8 mouse cellular contexts compared by ENCODE assay signal in genomic region chr1:139421875-139422791, GRCm38 (mm10). TPM values are rescaled to one million over a fixed set of nuclear protein-coding genes. Genes with fewer than 3 reads are reported as not detected.
A peak's percentile ranks its signal among the peaks of the same experiment; 100 is the strongest.
DNase-seq lines count a peak whose midpoint lies in the region; ATAC-seq and TF ChIP-seq lines count a peak whose summit lies in the region.

Gene Zbtb41, plus strand, starts transcription at chr1:139422288.

- peak within 1 kb of the TSS; percentile 56 for H3K4me2 ChIP-seq in forebrain, embryonic 15.5 days (replicated peaks)

- WGBS in forebrain, embryonic 15.5 days, result under 1% methylated on average over 78 of the region's 88 CpGs
- WGBS in lung, adult 2 months, result under 1% methylated on average over 77 of the region's 88 CpGs

- TF ChIP-seq POLR2A in lung, adult 2 months (IDR thresholded peaks at IDR 0.05; ENCODE audit: borderline replicate concordance, extremely low read depth, low read depth, low read length), result peak; percentile 56; the same call in 1 of the 2 replicates

- H3K27me3 ChIP-seq in forebrain, embryonic 15.5 days, result no peaks in the 10 kb centered on the region

- H3K9me3 ChIP-seq in forebrain, embryonic 15.5 days, result no peaks in the 10 kb centered on the region

- H3K9ac ChIP-seq in forebrain, embryonic 15.5 days (replicated peaks), result peak within 1 kb of the TSS; percentile 92

- ATAC-seq in forebrain, embryonic 15.5 days (replicated peaks), result peak; percentile 99
- ATAC-seq in neutrophil, adult 5-6 weeks (ENCODE audit: extremely low read depth, insufficient number of reproducible peaks, low FRiP score, poor library complexity, severe bottlenecking), result peak; percentile 78

- H3K4me3 ChIP-seq in forebrain, embryonic 15.5 days, result peak within 1 kb of the TSS; percentile 98
- peak within 1 kb of the TSS; percentile 72 for H3K4me3 ChIP-seq in lung, adult 2 months (replicated peaks; ENCODE audit: extremely low read depth, low read depth, low read length)

- no peaks in the 10 kb centered on the region for H3K36me3 ChIP-seq in forebrain, embryonic 15.5 days

- H3K27ac ChIP-seq in forebrain, embryonic 15.5 days (replicated peaks), result peak within 1 kb of the TSS; percentile 91

- peak; percentile 61 for TF ChIP-seq CTCF in lung, adult 2 months (IDR thresholded peaks at IDR 0.05; ENCODE audit: insufficient read depth, low read length)

- DNase-seq in ES-CJ7 (ENCODE audit: low read depth, low spot score), result peak; percentile 89
- DNase-seq in cerebellum, adult 11 months, result peak; percentile 90
- DNase-seq in heart, postnatal 25 days (ENCODE audit: low spot score), result peak; percentile 86
- DNase-seq in layer of hippocampus, adult 18-20 months (ENCODE audit: low spot score in 2 of 2), result peak; percentile 83 to 92
- DNase-seq in lung, adult 2 months, result peak; percentile 89
- peak; percentile 81 to 82 for DNase-seq in thymus, adult 18-20 months

- intact Hi-C loops in heart, postnatal 25 days (cut with DNase I), result loop anchor here (2.0 kb wide), 1 partner anchor 33 kb away; the partner anchor contains the start of gene Aspm

- peaks cover 41% of the 10 kb centered on the region for H3K4me1 ChIP-seq in forebrain, embryonic 15.5 days
- peaks cover 12% of the 10 kb centered on the region for H3K4me1 ChIP-seq in lung, adult 2 months (ENCODE audit: control insufficient read depth, insufficient read depth, low read length)

RNA-seq across cellular contexts. Expression of gene Zbtb41, which starts in this region (rescaled TPM):
- polyA plus RNA-seq in forebrain, embryonic 15.5 days (2015; fragmentation: Nextera tagmentation; extraction: Ambion mirVana), result 15.9 and 16.3 TPM in 2 replicates
- 10 to 100 TPM; 21.5 to 23.1 TPM for total RNA-seq in heart, postnatal 25 days (2021)
- 10 to 100 TPM; 28.3 to 32.5 TPM for total RNA-seq in layer of hippocampus, adult 18-20 months (2021)
- 2.7 and 4.0 TPM in 2 replicates for polyA plus RNA-seq in lung, adult 2 months (2012; rRNA removed)
- total RNA-seq in neutrophil, adult 5-6 weeks (2017), result 21.8 and 24.7 TPM in 2 replicates

Comparison
In these comparisons a context has a peak if more than half of its experiments do, and no peak if none do; other contexts are left out.
1. Peak in every context shown above with its lines: DNase-seq, ATAC-seq, H3K4me3 ChIP-seq and H3K27ac ChIP-seq.